Mouse (Mus musculus) megakaryocyte, embryonic 14.5 days (primary cell): ENCODE results near the gene Aebp2.

Experiments
- FLI1 ChIP-seq: IDR thresholded peaks from 2 replicates; pipeline ENCODE4 v1.6.1; 2012; ENCODE audit warnings: low read length, inconsistent platforms, mixed read lengths
- GATA1 ChIP-seq: IDR thresholded peaks from 3 replicates; pipeline ENCODE4 v1.6.1; 2012; ENCODE audit warnings: mixed read lengths, low read length, inconsistent platforms, borderline replicate concordance

DNA sequence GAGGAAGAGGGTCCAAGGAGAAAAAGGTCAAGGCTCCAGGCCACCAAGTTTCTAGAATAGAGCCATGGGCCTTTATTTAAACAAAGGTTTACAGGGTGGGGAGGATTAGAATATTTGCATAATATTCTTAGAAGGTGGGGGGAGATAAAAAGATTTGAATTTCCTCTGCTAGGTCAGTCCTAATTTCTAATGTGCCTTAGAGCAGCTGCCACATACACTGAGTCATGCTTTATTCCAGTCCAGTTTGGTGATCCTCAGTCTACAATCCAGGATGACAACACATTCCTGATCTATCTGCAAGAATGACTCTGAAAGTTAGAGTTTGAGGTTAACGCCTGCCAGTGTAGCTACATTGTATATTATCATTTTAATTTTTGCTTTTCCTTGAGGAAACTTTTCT is 841 bp upstream of the Aebp2 start:
- TF ChIP-seq FLI1 (no peak), GATA1 (no peak)
